Mouse (Mus musculus): ENCODE measurements around the gene Psap.

Psap gene

DNA sequence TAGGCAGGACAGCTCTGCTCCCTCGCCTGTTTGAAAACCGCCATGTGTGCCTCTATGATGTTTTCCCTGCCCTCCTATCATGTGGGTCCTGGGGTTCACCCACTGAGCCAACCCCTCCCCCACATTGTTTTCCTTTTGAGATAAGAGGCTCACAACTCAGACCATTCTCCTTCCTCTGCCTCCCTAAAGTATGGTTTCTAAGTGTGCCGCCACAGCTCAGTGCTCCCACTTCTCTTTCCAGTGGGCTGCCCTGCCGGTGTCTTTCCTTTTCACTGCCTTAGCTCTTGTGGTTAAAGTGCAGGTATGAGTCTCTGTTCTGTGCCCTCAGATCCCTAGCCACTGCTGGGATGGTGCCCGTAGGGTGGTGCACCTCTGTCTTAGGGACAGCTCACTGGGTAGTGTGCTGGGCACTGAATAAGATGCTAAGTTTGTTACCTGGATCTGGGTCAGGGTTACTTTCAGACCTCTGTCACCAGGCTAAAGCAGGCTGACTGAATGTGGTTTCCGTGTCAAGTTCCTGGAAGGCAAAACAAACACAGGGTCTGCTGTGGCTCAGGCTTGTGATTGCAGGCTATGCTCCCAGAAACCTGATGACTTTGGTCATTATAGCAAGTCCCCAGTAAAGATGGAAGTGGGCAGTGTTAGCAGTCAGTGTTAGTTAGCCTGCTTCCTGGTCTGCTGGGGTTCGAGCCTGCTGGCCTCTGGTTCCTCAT is 12.8 kb downstream of the Psap start:
- no peak for DNase-seq

DNA sequence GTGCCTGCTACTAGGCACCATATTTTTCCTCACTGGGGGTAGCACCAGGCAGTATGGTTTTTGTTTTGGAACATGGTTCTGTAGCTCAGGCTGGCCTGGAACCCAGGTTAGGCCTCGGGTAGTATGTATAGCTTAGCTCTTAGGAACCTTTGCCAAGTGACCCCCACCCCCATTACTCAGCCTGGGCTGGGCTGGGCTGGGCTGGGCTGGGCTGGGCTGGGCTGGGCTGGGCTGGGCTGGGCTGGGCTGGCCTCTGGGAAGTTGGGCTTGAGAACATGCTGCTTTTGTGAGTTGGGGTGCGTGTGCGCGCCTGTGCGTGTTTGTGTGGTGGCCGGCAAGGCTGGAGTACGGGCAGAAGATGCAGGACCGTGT is 13.3 kb downstream of the Psap start:
- DNase-seq, result no peak

DNA sequence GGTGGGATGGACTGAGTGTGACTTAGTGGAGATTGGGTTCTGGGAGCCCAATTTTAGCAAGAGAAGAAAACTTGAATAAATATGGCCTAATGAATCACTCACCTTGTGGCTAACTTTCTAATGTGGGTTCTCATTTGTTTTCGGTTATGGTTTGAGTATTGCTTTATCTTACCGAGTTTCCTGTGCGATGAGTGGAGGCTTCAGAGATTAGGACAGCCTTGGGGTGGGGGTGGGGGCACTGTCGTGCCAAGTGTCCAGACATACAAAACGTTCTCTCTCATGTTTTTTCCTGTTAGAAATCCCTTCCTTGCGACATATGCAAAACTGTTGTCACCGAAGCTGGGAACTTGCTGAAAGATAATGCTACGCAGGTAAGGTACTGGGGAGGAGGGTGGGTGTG is 14.8 kb downstream of the Psap start:
- DNase-seq, result no peak

DNA sequence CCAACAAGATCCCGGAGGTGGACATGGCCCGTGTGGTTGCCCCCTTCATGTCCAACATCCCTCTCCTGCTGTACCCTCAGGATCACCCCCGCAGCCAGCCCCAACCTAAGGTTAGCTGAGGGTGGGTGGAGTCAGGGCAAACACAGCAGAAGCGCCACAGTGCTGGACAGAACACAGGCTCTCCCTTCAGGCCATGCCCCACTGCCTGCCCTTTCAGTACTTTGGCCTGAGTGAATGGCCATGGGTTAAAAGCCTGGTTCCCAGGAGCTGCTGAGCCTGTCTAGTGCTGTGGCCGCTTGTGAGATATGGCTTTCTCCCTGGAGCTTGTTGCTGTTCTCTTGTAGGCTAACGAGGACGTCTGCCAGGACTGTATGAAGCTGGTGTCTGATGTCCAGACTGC is 17.2 kb downstream of the Psap start:
- DNase-seq, result no peak

DNA sequence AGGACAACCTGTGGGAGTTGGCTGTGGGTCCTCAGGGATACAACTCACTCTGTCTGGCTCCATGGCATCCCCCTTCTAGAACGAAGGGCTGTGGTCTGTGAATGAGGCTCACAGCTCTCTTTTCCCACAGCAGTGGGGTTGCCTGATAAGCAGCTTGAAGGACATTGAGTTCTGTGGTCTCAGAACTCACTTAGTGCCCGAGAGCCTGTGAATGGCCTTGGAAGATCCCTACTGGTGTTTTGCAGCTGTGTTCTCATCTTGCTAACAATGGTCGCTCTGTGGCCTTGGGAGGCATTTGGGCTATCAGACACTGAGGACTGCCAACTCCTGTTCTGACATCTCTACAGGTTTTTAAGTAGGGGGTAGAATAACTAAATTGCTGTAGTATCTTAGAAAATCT is 17.9 kb downstream of the Psap start:
- no peak for DNase-seq

DNA sequence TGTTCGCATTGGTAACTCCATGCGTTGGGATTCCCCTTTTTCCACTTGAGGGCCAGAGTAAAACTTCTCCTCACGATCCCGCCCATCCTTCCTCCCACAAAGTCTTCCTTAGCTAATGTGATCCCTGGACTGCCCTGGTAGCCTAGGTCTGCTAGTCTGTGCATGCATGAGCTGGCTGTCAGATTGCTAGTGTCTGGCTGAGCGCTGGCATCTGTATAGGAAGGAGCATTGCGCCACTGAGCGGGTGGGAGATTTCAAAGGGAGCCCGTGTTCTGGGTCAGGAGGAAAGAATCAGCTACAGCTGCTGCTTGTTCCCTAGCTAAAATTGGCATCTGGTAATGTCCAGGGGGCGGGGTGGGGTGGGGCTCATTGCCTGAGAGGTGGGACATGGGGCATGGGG is 18.6 kb downstream of the Psap start:
- no peak for DNase-seq

DNA sequence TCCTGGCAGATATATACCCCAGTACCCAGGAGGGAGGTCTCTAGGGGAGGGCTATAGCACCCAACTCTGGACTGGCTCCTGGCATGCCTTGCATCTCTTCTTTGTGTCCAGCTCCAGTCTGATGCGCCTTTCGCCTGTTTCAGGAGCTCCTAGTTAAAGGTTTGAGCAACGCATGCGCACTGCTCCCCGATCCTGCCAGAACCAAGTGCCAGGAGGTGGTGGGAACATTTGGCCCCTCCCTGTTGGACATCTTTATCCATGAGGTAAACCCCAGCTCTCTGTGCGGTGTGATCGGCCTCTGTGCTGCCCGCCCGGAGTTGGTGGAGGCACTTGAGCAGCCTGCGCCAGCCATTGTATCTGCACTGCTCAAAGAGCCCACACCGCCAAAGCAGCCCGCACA is 22.2 kb downstream of the Psap start:
- DNase-seq, result no peak

DNA sequence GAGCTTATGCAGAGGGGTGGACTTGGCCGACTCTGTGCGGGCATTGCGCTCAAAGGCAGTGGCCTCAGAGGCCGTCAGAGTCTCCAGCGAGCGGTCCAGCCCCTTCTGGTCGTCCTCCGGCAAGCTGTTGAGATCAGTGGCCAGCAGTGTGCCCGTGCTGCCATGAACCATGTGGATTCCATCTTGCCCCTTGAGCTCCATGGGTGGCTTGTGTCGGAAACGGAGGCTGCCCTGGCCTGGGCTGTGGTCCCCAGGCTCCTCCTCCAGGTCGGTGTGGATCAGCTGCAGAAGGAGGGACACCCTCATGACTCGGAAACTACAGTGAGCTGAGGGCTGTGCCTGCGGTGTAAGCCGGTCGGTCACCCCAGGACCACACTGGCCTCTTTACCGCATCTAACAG is 26.0 kb downstream of the Psap start:
- DNase-seq, result no peak

GRCm38 (mm10) chr10:60304854-60305628 is 27.6 kb downstream of the Psap start:
- DNase-seq, result peak; percentile 69

- DNase-seq, result no peak
These were observed 33.2 kb downstream of the Psap start for GRCm38 (mm10) chr10:60310629-60311028.

DNA sequence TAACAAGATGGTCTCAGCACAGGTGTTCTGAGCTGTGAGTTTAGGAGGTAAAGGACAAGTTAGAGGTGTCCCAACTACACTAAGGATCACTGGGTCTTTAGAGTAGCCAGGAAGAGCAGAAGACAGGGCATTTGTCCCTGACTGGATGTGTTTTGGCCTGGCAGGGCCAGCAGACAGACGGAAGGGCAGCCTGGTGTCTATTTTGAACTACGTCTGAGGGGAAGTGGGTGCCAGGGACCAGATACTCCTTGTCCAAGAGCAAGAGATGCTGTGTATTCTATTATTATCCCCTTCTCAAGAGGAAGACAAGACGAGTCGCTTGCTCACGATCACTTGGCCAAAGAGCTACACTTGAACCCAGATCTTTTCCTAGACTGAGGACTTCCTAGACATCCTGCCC is 36.2 kb downstream of the Psap start:
- DNase-seq, result no peak

DNA sequence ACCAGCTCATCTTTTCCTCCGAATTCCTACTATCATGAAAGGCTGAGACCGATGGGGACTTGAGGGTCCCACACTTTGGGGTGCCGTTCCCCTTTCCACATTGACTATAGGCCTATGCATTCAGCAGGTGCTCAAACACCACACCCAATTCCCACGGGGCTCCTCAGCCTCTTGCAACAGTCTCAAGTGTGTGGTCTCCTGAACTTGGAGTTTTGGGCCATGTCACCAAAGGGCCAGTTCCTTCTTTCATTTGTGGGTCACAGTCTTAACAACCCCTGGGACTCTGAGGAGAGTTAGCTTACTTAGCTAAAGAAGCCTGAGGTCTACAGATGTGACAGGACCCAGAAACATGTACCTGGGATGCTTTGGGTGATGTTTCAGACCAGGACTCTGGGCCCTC is 38.7 kb downstream of the Psap start:
- no peak for DNase-seq

DNA sequence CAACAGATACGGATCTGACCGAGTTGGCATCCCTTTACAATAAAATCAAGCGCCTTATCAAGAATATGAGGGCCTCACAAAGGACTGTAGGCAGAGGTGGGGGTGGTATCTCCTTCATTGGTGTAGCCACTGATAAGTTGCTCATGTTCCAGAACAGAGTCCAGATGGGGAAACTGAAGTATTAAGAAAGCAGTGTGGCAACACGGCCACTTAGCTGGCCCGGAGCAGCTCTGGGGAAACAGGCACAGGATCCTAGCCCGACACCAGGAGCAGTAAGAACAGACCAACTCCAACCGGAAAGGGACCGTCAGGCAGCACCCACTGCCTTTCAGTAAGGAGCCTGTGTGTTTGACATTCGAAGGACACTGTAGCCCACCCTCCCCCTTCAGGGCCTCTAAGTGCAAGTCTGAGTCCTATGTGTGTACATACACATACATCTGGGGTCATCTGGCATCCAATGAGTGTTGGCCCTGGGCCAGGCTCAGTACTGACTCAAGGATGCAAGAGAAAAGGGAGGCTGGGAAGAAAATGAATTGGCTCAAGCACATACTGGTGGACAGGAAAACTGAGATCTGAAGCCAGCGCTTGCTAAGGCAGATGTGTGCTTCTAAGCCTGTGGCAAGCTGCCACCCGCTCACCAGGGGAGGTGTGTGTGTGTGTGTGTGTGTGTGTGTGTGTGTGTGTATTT is 51.7 kb downstream of the Psap start:
- no peak for DNase-seq

DNA sequence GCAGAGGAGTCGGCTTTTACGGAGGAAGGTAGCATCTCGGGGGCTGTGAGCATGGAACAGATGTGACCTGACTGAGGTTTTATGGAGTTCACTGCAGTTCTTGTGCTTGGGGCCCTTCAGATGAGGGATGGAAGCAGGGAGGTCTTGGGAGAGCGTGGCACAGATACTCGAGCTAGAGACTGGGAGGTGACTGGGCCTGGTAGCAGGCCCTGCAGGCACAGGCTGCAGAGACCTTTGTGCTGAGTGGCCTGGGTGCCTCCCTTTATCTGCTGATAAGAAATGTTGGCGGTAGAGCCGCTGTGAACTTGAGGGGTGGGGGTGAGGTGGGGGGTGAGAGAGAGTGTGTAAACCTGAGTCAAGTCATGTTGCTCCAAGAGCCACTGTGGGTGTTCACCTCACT is 57.2 kb downstream of the Psap start:
- no peak for DNase-seq

GRCm38 (mm10) chr10:60335021-60335420 is 57.6 kb downstream of the Psap start:
- no peak for DNase-seq

GRCm38 (mm10) chr10:60341528-60341927 is 64.1 kb downstream of the Psap start:
- DNase-seq, result no peak

DNA sequence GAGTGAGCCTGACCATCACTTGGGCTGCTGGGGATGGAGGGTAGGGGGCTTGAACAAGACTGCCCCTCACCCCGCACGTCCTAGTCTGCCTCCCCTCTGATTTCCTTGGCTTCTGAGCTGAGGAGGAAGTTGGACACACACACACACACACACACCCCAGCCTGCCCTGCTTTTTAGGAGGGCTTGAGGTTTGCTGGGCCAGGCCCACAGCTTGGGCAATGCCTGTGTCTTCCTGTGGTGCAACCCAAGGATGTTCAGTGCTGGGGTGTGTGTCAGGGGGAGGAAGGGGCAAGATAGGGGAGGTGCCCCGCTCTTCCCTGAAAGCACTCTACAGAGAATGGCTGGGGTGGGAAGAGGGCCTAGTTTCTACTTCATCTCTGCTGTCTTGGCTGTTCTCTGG is 66.7 kb downstream of the Psap start:
- no peak for DNase-seq

GRCm38 (mm10) chr10:60346056-60346455 is 68.6 kb downstream of the Psap start:
- no peak for DNase-seq

GRCm38 (mm10) chr10:60346701-60347405 is 69.4 kb downstream of the Psap start, which contains the start of gene Vsir:
TSS of gene Vsir (plus strand) at chr10:60346851.
- peak; percentile 76 for DNase-seq

GRCm38 (mm10) chr10:60347768-60348610 is 70.6 kb downstream of the Psap start:
- DNase-seq, result no peak

GRCm38 (mm10) chr10:60349056-60349455 is 71.6 kb downstream of the Psap start:
- peak; percentile 25 for DNase-seq

DNA sequence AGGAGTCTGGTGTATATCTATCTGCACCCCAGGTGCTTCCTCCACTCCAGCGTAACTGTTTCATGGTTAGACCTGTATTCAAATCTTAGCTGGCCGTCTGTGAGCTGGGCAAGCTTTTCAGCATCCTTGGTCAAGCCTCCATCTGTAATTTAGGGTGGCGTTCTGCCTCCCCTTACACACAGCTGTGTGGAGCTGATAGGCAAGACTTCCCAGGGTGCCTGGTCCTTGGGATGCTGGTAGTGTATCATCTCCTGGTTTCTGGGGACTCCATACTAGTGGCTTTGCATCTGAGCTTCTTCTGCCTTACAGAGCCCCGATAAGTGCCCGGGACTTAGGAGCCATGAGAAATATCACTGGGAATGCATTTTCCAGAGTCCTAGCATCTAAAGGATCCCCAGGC is 72.2 kb downstream of the Psap start:
- DNase-seq, result no peak

All from kidney, adult 18-20 months (tissue).